Mouse (Mus musculus): ENCODE measurements around the gene Cpvl. TPM values are rescaled to one million over a fixed set of nuclear protein-coding genes. Genes with fewer than 3 reads are reported as not detected.

Cpvl gene
- polyA plus RNA-seq, 1 experiment: 0.19 TPM

- no peaks in the 10 kb centered on the region for H3K27me3 ChIP-seq (replicated peaks; ENCODE audit: control insufficient read depth, insufficient read depth, low read length)
- no peak for TF ChIP-seq POLR2A (IDR thresholded peaks at IDR 0.05; ENCODE audit: low read depth, low read length)
- H3K36me3 ChIP-seq (ENCODE audit: control insufficient read depth, insufficient read depth, low read length): no peaks in the 10 kb centered on the region
- peaks cover 11% of the 10 kb centered on the region for H3K4me1 ChIP-seq (ENCODE audit: control insufficient read depth, insufficient read depth, low read length)
- H3K4me3 ChIP-seq (ENCODE audit: insufficient read depth, low read depth, low read length): no peak overlapping the region
- H3K27ac ChIP-seq (ENCODE audit: insufficient read depth, low read depth, low read length): no peak overlapping the region
- no peak for DNase-seq
- 90% methylated on average over 6 of the region's 6 CpGs for WGBS
Measured at GRCm38 (mm10) chr6:53953348-53953747, 25.1 kb downstream of the Cpvl start.

- H3K4me3 ChIP-seq (ENCODE audit: insufficient read depth, low read depth, low read length): no peak overlapping the region
- H3K36me3 ChIP-seq (ENCODE audit: control insufficient read depth, insufficient read depth, low read length): no peaks in the 10 kb centered on the region
- peak overlapping the region; percentile 73 for H3K27ac ChIP-seq (ENCODE audit: insufficient read depth, low read depth, low read length)
- DNase-seq: peak; percentile 35
- H3K27me3 ChIP-seq (replicated peaks; ENCODE audit: control insufficient read depth, insufficient read depth, low read length): no peaks in the 10 kb centered on the region
- TF ChIP-seq CTCF (conservative IDR thresholded peaks at IDR 0.05; ENCODE audit: insufficient read depth, insufficient read length, low read depth, low read length): no peak
- no peak for TF ChIP-seq POLR2A (IDR thresholded peaks at IDR 0.05; ENCODE audit: low read depth, low read length)
- H3K4me1 ChIP-seq (ENCODE audit: control insufficient read depth, insufficient read depth, low read length): peaks cover 9% of the 10 kb centered on the region
- WGBS: 55% methylated on average over 4 of the region's 4 CpGs
Measured at GRCm38 (mm10) chr6:53951421-53951820, 27.1 kb downstream of the Cpvl start.

- no peak for TF ChIP-seq CTCF (conservative IDR thresholded peaks at IDR 0.05; ENCODE audit: insufficient read depth, insufficient read length, low read depth, low read length)
- Histone ChIP-seq H3K4me3 (ENCODE audit: insufficient read depth, low read depth, low read length) (no peak overlapping the region), H3K36me3 (ENCODE audit: control insufficient read depth, insufficient read depth, low read length) (no peaks in the 10 kb centered on the region), H3K27ac (ENCODE audit: insufficient read depth, low read depth, low read length) (peak overlapping the region; percentile 73), H3K4me1 (ENCODE audit: control insufficient read depth, insufficient read depth, low read length) (peaks cover 9% of the 10 kb centered on the region), H3K27me3 (replicated peaks; ENCODE audit: control insufficient read depth, insufficient read depth, low read length) (no peaks in the 10 kb centered on the region)
- 39% methylated on average over 9 of the region's 9 CpGs for WGBS
- DNase-seq: peak; percentile 71
Measured at GRCm38 (mm10) chr6:53950876-53951275, 27.6 kb downstream of the Cpvl start.

GRCm38 (mm10) chr6:53948388-53949035 lies 30.0 kb downstream of the Cpvl start:
- TF ChIP-seq POLR2A (IDR thresholded peaks at IDR 0.05; ENCODE audit: low read depth, low read length): no peak
- no peak for TF ChIP-seq CTCF (conservative IDR thresholded peaks at IDR 0.05; ENCODE audit: insufficient read depth, insufficient read length, low read depth, low read length)
- WGBS: 21% methylated on average over 4 of the region's 4 CpGs
- Histone ChIP-seq H3K4me3 (ENCODE audit: insufficient read depth, low read depth, low read length) (no peak overlapping the region), H3K27ac (ENCODE audit: insufficient read depth, low read depth, low read length) (peak overlapping the region; percentile 71), H3K4me1 (ENCODE audit: control insufficient read depth, insufficient read depth, low read length) (peaks cover 9% of the 10 kb centered on the region), H3K36me3 (ENCODE audit: control insufficient read depth, insufficient read depth, low read length) (no peaks in the 10 kb centered on the region), H3K27me3 (replicated peaks; ENCODE audit: control insufficient read depth, insufficient read depth, low read length) (no peaks in the 10 kb centered on the region)
- DNase-seq: peak; percentile 38

- Histone ChIP-seq H3K36me3 (ENCODE audit: control insufficient read depth, insufficient read depth, low read length) (no peaks in the 10 kb centered on the region), H3K4me3 (ENCODE audit: insufficient read depth, low read depth, low read length) (no peak overlapping the region), H3K4me1 (ENCODE audit: control insufficient read depth, insufficient read depth, low read length) (peaks cover 2% of the 10 kb centered on the region; the same call in 1 of the 2 replicates), H3K27ac (ENCODE audit: insufficient read depth, low read depth, low read length) (no peak overlapping the region), H3K27me3 (replicated peaks; ENCODE audit: control insufficient read depth, insufficient read depth, low read length) (no peaks in the 10 kb centered on the region)
- WGBS: 82% methylated on average over 5 of the region's 5 CpGs
- no peak for DNase-seq
- TF ChIP-seq CTCF (conservative IDR thresholded peaks at IDR 0.05; ENCODE audit: insufficient read depth, insufficient read length, low read depth, low read length) (no peak), POLR2A (IDR thresholded peaks at IDR 0.05; ENCODE audit: low read depth, low read length) (no peak)
Measured at GRCm38 (mm10) chr6:53944887-53945286, 33.6 kb downstream of the Cpvl start.

- Histone ChIP-seq H3K4me3 (ENCODE audit: insufficient read depth, low read depth, low read length) (no peak overlapping the region), H3K27me3 (replicated peaks; ENCODE audit: control insufficient read depth, insufficient read depth, low read length) (no peaks in the 10 kb centered on the region), H3K4me1 (ENCODE audit: control insufficient read depth, insufficient read depth, low read length) (peaks cover 2% of the 10 kb centered on the region; the same call in 1 of the 2 replicates), H3K36me3 (ENCODE audit: control insufficient read depth, insufficient read depth, low read length) (no peaks in the 10 kb centered on the region), H3K27ac (ENCODE audit: insufficient read depth, low read depth, low read length) (no peak overlapping the region)
- 78% methylated on average over 3 of the region's 3 CpGs for WGBS
- DNase-seq: no peak
- TF ChIP-seq CTCF (conservative IDR thresholded peaks at IDR 0.05; ENCODE audit: insufficient read depth, insufficient read length, low read depth, low read length) (no peak), POLR2A (IDR thresholded peaks at IDR 0.05; ENCODE audit: low read depth, low read length) (no peak)
Measured at GRCm38 (mm10) chr6:53944417-53944816, 34.1 kb downstream of the Cpvl start.

GRCm38 (mm10) chr6:53942190-53942831 lies 36.2 kb downstream of the Cpvl start:
- H3K4me1 ChIP-seq (ENCODE audit: control insufficient read depth, insufficient read depth, low read length): no peaks in the 10 kb centered on the region
- DNase-seq: no peak
- no peaks in the 10 kb centered on the region for H3K27me3 ChIP-seq (replicated peaks; ENCODE audit: control insufficient read depth, insufficient read depth, low read length)
- no peak for TF ChIP-seq CTCF (conservative IDR thresholded peaks at IDR 0.05; ENCODE audit: insufficient read depth, insufficient read length, low read depth, low read length)
- no peak for TF ChIP-seq POLR2A (IDR thresholded peaks at IDR 0.05; ENCODE audit: low read depth, low read length)
- no peak overlapping the region for H3K27ac ChIP-seq (ENCODE audit: insufficient read depth, low read depth, low read length)
- no peak overlapping the region for H3K4me3 ChIP-seq (ENCODE audit: insufficient read depth, low read depth, low read length)
- H3K36me3 ChIP-seq (ENCODE audit: control insufficient read depth, insufficient read depth, low read length): no peaks in the 10 kb centered on the region
- WGBS: 70% methylated on average over 7 of the region's 7 CpGs
